Mouse (Mus musculus) midbrain, postnatal 0 days (tissue): Measurements from ENCODE around the gene Marf1. TPM values are rescaled to one million over a fixed set of nuclear protein-coding genes. Genes with fewer than 3 reads are reported as not detected.

Source experiments
- ATAC-seq: fragments of 200-750 bp; cut with Nextera tagmentation; 2 replicates; pipeline ENCODE4 v1.8.0; 2017; ENCODE audit warnings: moderate number of reproducible peaks, mild to moderate bottlenecking, moderate TSS enrichment, moderate library complexity; ENCODE audit not compliant: low FRiP score
- DNase-seq: peaks from one replicate; pipeline ENCODE4 v3.0.0-alpha.2; 2015; ENCODE audit warnings: low spot score
- H3K27ac ChIP-seq: fragments of 300-500 bp; sonication (generic); 2 replicates; pipeline ENCODE4 v1.5.1; 2014; ENCODE audit warnings: low read depth, mild to moderate bottlenecking, low read length, mixed read lengths
- H3K27me3 ChIP-seq: fragments of 300-500 bp; sonication (generic); 2 replicates; pipeline ENCODE4 v1.6.1; 2014; ENCODE audit warnings: low read length, control low read depth, mixed read lengths; ENCODE audit not compliant: insufficient read depth
- H3K36me3 ChIP-seq: fragments of 300-500 bp; sonication (generic); 2 replicates; pipeline ENCODE4 v1.6.1; 2014; ENCODE audit warnings: low read length, control low read depth, mixed read lengths; ENCODE audit not compliant: insufficient read depth
- H3K4me1 ChIP-seq: fragments of 300-500 bp; sonication (generic); 2 replicates; pipeline ENCODE4 v1.6.1; 2014; ENCODE audit warnings: mild to moderate bottlenecking, control low read depth, antibody characterized with exemption, low read length, mixed read lengths; ENCODE audit not compliant: insufficient read depth
- H3K4me2 ChIP-seq: fragments of 300-500 bp; sonication (generic); 2 replicates; pipeline ENCODE4 v1.6.1; 2014; ENCODE audit warnings: low read depth, mild to moderate bottlenecking, low read length, mixed read lengths; ENCODE audit not compliant: poor library complexity, severe bottlenecking
- H3K4me3 ChIP-seq: fragments of 300-500 bp; sonication (generic); 2 replicates; pipeline ENCODE4 v1.5.1; 2014; ENCODE audit warnings: low read depth, mild to moderate bottlenecking, low read length, moderate library complexity
- H3K9ac ChIP-seq: fragments of 300-500 bp; sonication (generic); replicated peaks from 2 replicates; pipeline ENCODE4 v1.6.1; 2014; ENCODE audit warnings: mild to moderate bottlenecking, low read length, moderate library complexity, mixed read lengths; ENCODE audit not compliant: poor library complexity, severe bottlenecking
- H3K9me3 ChIP-seq: fragments of 300-500 bp; sonication (generic); 2 replicates; pipeline ENCODE4 v1.6.1; 2016; ENCODE audit warnings: low read length, control low read depth
- CTCF ChIP-seq: IDR thresholded peaks from 2 replicates; pipeline ENCODE4 v1.5.1; 2016; ENCODE audit warnings: antibody characterized with exemption, mild to moderate bottlenecking
- WGBS: fragments of 180-500 bp; shearing (Covaris S2); extraction: QIAGEN DNeasy Blood & Tissue Kit; methylation state at CpG from one replicate; pipeline ENCODE4 v1.1.7; 2014; 5-methylcytosine and 5-hydroxymethylcytosine counted together
- polyA plus RNA-seq: library from polyadenylated mRNA; unstranded; fragments of >200 nt; fragmentation: Nextera tagmentation; extraction: Ambion mirVana; gene quantifications from 2 replicates; pipeline ENCODE4 v1.2.1, GENCODE M21; 2015
- total RNA-seq: library from RNA; depleted of rRNA; stranded (reverse); fragments of >200 nt; gene quantifications from 2 replicates; pipeline ENCODE4 v1.2.3, GENCODE M21; 2014

Marf1 gene
- total and polyA plus RNA-seq, 2 experiments from 2014 or later = 9.4 to 24.0 TPM

DNA sequence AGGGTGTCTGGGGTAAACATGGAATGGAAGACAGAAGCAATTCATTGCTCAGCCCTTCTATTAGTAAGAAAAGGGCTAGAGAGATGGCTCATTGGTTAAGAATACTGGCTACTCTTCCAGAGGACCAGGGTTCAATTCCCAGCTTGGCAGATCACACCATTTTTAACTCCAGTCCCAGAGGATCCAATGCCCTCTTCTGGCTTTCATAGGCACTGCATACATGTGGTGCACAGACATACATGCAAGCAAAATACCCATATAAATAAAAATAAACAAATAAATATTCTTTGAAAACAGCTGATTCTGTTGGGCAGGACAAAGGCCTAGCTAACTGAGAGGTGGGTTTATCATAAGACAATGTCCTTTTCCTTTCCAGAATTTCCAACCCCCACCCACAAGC lies 40.6 kb downstream of the Marf1 start:
- peaks cover 44% of the 10 kb centered on the region for H3K36me3 ChIP-seq
- peak; percentile 36 for TF ChIP-seq CTCF
- ATAC-seq = no peak

DNA sequence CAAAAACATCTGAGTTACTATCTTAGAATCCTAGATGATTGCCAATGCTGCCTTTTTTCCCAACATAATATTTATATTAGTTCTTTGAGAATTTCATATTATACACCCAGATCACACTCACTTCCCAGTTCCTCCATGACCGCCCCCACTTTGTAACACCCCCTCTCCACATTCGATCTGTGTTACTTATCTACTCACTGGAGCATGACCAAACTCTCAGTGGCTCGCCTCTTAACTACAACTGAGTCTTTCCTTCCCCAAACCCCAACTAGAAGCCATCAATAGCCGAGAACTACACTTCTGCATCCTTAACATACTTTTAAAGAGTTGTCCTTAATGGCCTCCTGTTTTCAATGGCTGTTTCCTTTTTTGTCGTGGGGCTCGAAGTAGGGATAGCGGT lies 41.6 kb downstream of the Marf1 start:
- Histone ChIP-seq H3K9me3 (no peaks in the 10 kb centered on the region), H3K36me3 (peaks cover 46% of the 10 kb centered on the region), H3K27me3 (no peaks in the 10 kb centered on the region), H3K4me3 (no peak overlapping the region), H3K4me1 (no peaks in the 10 kb centered on the region), H3K27ac (no peak overlapping the region), H3K4me2 (no peak overlapping the region), H3K9ac (no peak overlapping the region)
- WGBS = 97% methylated on average over 7 of the region's 7 CpGs
- TF ChIP-seq CTCF = no peak
- DNase-seq (no peak), ATAC-seq (no peak)

More for the DNA sequence above, 40.6 kb downstream of the Marf1 start:
- no peaks in the 10 kb centered on the region for H3K27me3 ChIP-seq
- H3K4me3 ChIP-seq = no peak overlapping the region
- DNase-seq = no peak
- H3K27ac ChIP-seq = no peak overlapping the region
- H3K4me1 ChIP-seq = no peaks in the 10 kb centered on the region
- H3K9ac ChIP-seq = no peak overlapping the region
- no peaks in the 10 kb centered on the region for H3K9me3 ChIP-seq
- H3K4me2 ChIP-seq = no peak overlapping the region

DNA sequence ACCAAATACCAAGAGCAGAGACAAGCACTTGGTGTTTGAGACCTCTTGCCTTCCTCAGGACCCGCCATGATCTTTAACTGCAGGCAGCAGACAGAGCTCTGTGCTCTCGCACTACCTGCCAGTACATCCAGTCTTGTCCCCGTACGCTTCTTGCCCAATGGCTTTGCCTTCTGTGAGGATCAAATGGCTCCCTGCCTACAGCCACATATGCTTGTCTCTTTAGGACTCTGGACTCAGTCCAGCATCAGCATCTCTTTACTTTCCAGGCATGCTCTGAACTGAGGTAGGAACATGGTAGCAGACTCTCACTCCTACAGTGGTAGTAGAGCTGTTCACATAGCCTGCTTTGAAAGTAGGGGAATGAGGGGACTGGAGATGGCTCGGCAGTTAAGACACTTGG lies 42.2 kb downstream of the Marf1 start:
- H3K9me3 ChIP-seq = no peaks in the 10 kb centered on the region
- H3K4me3 ChIP-seq = no peak overlapping the region
- H3K4me1 ChIP-seq = no peaks in the 10 kb centered on the region
- no peak overlapping the region for H3K27ac ChIP-seq
- DNase-seq (no peak), ATAC-seq (no peak)
- H3K9ac ChIP-seq = no peak overlapping the region
- H3K4me2 ChIP-seq = no peak overlapping the region
- TF ChIP-seq CTCF = no peak
- no peaks in the 10 kb centered on the region for H3K27me3 ChIP-seq
- WGBS = 97% methylated on average over 5 of the region's 5 CpGs
- H3K36me3 ChIP-seq = peaks cover 50% of the 10 kb centered on the region

DNA sequence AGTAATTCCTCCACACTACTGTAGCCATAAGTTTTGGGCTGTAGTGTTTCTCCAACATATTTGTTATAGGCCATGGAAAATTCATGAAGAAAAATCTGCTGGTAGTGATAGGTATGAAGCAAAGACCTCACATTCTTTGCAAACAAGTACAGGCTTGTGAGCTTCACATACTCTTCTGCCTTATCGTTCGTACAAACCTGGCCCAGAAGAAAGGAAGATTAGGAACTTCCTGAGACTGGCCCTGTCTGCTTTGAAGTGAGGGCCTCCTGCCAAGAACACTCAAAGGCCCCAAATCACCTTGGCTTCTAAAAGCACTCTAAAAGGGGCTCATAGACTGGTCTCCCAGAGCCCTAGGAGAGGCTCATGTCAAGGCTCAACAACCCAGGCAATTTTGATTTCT lies 45.9 kb downstream of the Marf1 start:
- peaks cover 40% of the 10 kb centered on the region for H3K36me3 ChIP-seq
- no peak for TF ChIP-seq CTCF
- no peak overlapping the region for H3K4me3 ChIP-seq
- no peaks in the 10 kb centered on the region for H3K27me3 ChIP-seq
- H3K27ac ChIP-seq = no peak overlapping the region
- no peak overlapping the region for H3K9ac ChIP-seq
- no peak overlapping the region for H3K4me2 ChIP-seq
- no peaks in the 10 kb centered on the region for H3K4me1 ChIP-seq
- 86% methylated on average over 2 of the region's 2 CpGs for WGBS
- DNase-seq = no peak
- H3K9me3 ChIP-seq = no peaks in the 10 kb centered on the region
- no peak for ATAC-seq

DNA sequence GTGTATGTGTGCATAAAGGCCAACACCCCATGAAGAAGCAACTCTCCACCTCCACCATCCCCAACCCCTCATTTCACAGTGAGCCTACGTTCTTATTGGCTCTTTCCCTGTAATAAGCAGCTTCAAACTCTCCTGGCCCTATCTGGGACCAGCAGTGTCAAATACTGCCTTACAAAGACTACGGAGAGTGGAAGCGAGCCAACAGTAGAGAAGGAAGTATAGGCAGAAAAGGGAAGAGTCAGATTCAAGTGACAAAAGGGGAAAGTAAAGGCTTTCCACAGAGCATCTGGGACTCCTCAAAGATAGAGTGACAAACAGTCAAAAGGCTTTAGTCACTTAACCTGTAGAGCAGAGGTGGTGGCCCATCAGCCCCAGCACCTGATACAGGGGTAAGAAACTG lies 50.4 kb downstream of the Marf1 start:
- no peak for TF ChIP-seq CTCF
- no peak for DNase-seq
- Histone ChIP-seq H3K27me3 (no peaks in the 10 kb centered on the region), H3K27ac (no peak overlapping the region), H3K9me3 (no peaks in the 10 kb centered on the region), H3K4me3 (no peak overlapping the region), H3K4me2 (no peak overlapping the region), H3K36me3 (peaks cover 56% of the 10 kb centered on the region), H3K4me1 (no peaks in the 10 kb centered on the region), H3K9ac (no peak overlapping the region)
- WGBS = 93% methylated on average over 3 of the region's 3 CpGs
- ATAC-seq = no peak

DNA sequence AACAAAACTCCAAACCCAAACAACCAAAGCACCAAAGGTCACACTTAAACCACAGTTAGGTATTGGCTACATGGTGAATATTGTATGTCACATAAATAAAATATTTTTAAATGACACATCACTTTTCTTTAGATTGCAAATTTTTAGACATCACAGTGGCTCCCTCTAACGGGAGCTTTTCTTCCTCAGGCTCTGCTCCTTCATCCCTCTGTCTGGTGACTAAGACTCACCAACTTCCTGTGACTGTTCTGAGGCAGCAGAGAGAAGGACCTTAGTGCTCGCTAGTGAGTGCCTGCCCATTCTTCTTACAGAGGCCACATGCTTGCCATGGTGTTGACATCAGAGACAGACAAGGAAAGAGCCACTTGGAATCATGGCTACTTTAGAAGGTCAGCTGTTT lies 51.0 kb downstream of the Marf1 start:
- Histone ChIP-seq H3K4me3 (no peak overlapping the region), H3K27me3 (no peaks in the 10 kb centered on the region), H3K36me3 (peaks cover 56% of the 10 kb centered on the region), H3K9me3 (no peaks in the 10 kb centered on the region), H3K4me1 (no peaks in the 10 kb centered on the region), H3K9ac (no peak overlapping the region), H3K27ac (no peak overlapping the region), H3K4me2 (no peak overlapping the region)
- peak; percentile 13; the same call in 1 of the 2 replicates for TF ChIP-seq CTCF
- no peak for DNase-seq
- WGBS = 82% methylated on average over 2 of the region's 2 CpGs
- ATAC-seq = no peak

DNA sequence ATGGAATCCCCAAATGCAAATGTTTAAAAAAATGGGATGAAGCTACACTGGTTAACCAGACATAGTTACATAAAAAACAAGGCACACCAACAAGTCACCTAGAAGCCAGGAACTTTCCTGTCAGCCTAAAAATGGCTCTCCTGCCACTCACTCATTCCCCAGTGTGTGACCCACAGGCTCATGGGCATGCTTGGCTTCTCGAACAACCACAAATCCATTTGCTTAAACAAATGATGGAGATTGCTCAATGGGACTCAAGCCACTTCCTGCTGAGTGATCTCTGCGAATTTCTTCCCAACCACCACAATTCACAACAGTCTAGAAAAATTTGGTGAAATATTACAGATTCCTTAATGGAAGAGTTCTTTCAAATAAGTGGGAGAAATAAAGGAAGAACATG lies 52.2 kb downstream of the Marf1 start:
- no peak overlapping the region for H3K9ac ChIP-seq
- H3K4me1 ChIP-seq = no peaks in the 10 kb centered on the region
- no peak overlapping the region for H3K4me2 ChIP-seq
- H3K4me3 ChIP-seq = no peak overlapping the region
- no peak for TF ChIP-seq CTCF
- H3K27me3 ChIP-seq = no peaks in the 10 kb centered on the region
- DNase-seq (no peak), ATAC-seq (no peak)
- H3K9me3 ChIP-seq = no peaks in the 10 kb centered on the region
- WGBS = 88% methylated on average over 2 of the region's 2 CpGs
- H3K36me3 ChIP-seq = peaks cover 44% of the 10 kb centered on the region
- no peak overlapping the region for H3K27ac ChIP-seq
